Mouse (Mus musculus) gastrocnemius, postnatal 25 days (tissue): ENCODE results near the gene Grhl1. TPM values are rescaled to one million over a fixed set of nuclear protein-coding genes. Genes with fewer than 3 reads are reported as not detected.

Source experiments
- DNase-seq: peaks from one replicate; pipeline ENCODE4 v3.0.0; 2022
- total RNA-seq, 2 experiments: library from RNA; stranded (reverse); gene quantifications; 1 replicate in 1 of 2; 2 replicates in 1 of 2; pipeline ENCODE4 v1.2.3; 2021

The Grhl1 gene
- total RNA-seq, 2 experiments from 2014 or later, result 0.15 to 0.29 TPM

- DNase-seq, result no peak
Measured at GRCm38 (mm10) chr12:24644125-24644571, 72.1 kb downstream of the Grhl1 start.

- DNase-seq, result no peak
Measured at GRCm38 (mm10) chr12:24645901-24646300, 73.8 kb downstream of the Grhl1 start.

GRCm38 (mm10) chr12:24648094-24648493 is 76.0 kb downstream of the Grhl1 start:
- DNase-seq, result no peak

GRCm38 (mm10) chr12:24650415-24651062 is 78.5 kb downstream of the Grhl1 start:
- DNase-seq, result no peak

DNA sequence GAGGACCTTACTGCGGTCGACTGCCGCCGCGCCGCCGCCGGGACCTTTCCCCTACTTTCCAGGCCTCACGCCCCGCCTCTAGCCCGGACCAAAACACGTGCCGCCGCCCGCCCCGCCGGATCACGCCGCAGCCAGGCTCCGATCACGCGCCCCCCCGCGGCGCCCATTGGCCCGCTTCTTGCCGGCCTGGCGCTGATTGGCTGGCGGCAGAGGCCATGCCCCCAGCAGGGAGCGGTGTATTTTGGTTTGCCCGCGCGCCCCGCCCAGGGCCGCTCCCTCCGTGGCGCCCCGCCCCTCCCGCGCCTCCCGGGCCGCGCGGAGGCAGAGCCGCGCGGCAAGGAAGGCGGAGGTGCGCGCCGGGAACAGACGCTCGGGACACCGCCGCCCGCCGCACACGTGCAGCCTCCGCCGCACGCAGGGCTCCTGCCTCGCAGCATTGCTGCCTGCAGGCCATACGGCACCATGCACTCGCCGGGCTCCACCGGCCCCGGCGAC is 79.0 kb downstream of the Grhl1 start, which contains the start of gene Klf11:
TSS of gene Klf11 (plus strand) at position 212 of the 495 bp plus-strand sequence.
- peak; percentile 99 for DNase-seq

GRCm38 (mm10) chr12:24651642-24652342 is 79.7 kb downstream of the Grhl1 start:
- DNase-seq, result peak; percentile 95

- DNase-seq, result no peak
Measured at GRCm38 (mm10) chr12:24654065-24654862, 82.2 kb downstream of the Grhl1 start.

GRCm38 (mm10) chr12:24656436-24656835 is 84.4 kb downstream of the Grhl1 start:
- no peak for DNase-seq

- no peak for DNase-seq
Measured at GRCm38 (mm10) chr12:24658998-24659397, 86.9 kb downstream of the Grhl1 start.

- DNase-seq, result no peak
Measured at GRCm38 (mm10) chr12:24659923-24660322, 87.8 kb downstream of the Grhl1 start.

DNA sequence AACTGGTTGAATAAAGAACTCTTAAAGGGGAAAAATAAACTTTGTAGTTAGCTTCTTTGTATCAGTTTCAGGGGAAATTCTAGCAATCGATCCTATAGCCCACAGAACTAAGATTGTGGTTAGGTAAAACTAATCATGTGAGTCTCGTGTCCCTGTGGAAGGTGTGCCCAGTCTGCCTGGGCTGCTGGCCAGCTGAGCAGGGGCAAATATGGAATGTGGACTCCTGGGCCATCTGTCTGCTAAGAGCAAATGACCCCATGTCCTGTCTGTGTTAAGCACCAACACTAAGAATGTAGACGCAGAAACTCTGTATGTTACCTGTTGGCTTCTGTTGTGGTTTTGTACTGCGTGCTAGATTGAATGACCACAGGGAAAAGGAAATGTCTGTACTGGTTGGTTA is 89.0 kb downstream of the Grhl1 start:
- no peak for DNase-seq

DNA sequence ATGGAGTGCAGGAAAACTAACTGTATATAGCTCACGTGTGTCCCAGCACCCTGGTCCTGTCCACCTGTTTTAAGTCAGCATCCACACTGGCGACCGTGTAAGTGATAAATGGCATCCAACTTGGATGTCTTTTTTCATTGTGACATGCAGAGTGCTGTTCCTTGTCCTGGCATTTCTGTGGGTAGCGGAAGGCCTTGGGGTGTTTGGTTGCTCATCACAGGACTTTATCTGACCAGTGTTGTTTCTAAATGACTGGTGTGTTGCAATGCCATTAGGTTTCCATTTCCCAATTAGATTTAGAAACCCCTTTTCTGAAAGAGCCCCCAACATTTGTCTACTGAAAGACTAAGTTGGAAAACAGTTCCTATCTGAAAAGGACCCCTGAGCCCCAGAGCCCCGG is 90.0 kb downstream of the Grhl1 start:
- DNase-seq, result no peak

Other genes starting within 250 kb of the Grhl1 start
- 1 to 10 TPM; 6.3 to 6.6 TPM for gene Taf1b, start 73.9 kb upstream of the Grhl1 start, total RNA-seq
- gene Klf11, start 79.0 kb downstream of the Grhl1 start, total RNA-seq, result 1 to 10 TPM; 4.8 to 6.9 TPM
- gene Cys1, start 109.5 kb downstream of the Grhl1 start, total RNA-seq, result 1 to 10 TPM; 3.0 to 3.5 TPM
- gene Rrm2, start 136.0 kb downstream of the Grhl1 start, total RNA-seq, result 1 to 10 TPM; 1.8 to 3.6 TPM